Mouse (Mus musculus): Measurements from ENCODE around the gene Nrros. TPM values are rescaled to one million over a fixed set of nuclear protein-coding genes. Genes with fewer than 3 reads are reported as not detected.
A peak's percentile ranks its signal among the peaks of the same experiment; 100 is the strongest.

The Nrros gene
- total RNA-seq, 2 experiments from 2014 or later = 8.9 to 11.9 TPM

DNA sequence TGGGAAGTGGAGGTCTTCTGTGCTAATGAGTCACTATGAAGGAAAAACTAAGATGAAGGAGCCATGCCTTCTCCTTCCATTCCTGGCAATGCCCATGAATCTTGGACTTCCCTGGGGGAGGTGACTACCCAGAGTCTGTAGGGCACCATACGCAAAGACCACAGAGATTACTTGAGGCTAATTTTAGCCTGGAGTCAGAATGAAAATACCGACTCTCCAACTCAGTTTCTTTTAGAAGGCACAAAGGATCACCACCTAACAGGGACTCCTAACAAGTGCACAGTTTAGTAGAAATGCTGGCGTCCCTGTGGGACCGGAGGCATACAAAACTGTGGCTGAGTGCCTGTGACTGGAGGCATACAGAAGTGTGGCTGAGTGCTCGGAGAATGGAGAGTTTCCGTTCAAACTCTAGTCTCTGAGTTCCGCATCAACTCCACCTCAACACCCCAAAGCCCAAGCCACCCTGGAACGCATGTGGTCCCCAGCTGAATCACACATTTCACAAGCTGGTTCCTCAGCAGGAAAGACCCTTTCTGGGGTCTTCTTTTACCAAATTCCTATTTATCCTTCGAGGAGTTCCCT, 4.6 kb downstream of the Nrros start:
- DNase-seq = no peak

DNA sequence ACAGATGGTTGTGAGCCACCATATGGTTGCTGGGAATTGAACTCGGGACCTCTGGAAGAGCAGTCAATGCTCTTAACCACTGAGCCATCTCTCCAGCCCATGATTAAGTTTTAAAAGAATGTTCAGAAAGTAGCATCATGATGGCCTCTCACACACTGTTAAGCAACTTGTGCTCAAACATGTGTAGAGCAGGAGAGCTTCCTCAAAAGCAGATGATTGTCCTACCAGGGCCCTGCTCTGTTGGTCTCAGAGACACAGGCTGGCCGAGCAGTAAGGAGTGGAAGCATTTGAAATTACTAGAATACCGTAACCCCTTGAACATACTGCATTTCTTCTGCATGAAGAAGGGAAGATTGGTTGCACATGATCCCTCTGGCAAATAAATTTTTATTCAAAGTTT, 6.4 kb downstream of the Nrros start:
- DNase-seq = no peak

DNA sequence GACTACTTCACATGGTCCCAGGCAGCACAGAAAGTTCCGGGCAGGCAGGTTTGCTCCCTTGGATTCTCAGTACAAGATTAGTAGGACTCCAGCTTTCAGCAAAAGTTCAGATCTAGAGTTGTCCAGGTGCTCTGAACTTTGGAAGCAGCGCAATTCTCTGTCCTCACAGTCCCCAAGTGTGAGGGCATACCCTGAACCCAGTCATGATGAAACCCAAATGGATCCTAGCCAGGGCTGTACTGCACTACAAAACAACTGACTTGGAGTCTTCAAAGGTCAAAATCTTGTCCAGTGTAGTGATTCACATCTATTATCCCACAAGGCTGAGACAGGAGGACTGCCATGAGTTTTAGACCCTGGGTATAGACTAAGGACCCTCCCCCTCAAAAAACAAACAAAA, 8.0 kb downstream of the Nrros start:
- DNase-seq = no peak

DNA sequence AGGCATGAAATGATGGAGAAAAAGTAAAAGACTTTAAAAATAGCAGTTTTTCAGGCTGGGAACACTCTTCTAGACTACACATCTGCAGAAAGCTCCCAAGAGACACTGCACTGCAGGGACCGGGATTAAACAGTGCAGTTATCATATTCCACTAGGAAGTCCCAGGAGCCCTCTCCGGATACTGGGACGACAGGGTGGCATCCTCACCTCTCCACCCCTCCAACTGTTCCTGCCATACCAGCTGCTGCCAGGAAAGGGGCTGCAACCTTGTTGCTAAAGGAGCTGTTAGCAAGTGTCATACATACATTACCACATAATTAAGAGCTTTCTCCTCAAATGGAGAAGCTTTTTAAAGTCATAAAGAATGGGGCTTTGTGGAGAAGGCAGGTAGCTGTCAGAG, 8.7 kb downstream of the Nrros start:
- DNase-seq = no peak

DNA sequence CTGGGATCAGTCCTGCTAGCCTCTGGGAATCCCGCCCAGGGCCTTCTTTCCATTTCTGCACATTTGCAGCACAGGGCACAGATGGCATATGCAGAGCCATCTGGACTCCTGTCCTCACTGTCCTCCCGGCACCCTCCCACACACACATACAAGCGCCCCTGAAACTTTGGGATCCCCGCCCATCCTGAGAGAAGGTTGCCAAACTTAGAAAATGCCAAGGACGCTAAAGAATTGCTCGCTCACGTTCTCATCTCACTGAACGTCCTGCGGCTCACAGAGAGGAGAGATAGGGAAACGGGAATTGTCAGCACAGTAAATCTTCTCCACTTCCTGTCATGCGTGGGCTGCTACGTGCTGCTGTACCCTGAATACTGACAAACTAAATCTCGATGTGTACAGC, 11.0 kb downstream of the Nrros start:
- DNase-seq = peak; percentile 72 to 76

DNA sequence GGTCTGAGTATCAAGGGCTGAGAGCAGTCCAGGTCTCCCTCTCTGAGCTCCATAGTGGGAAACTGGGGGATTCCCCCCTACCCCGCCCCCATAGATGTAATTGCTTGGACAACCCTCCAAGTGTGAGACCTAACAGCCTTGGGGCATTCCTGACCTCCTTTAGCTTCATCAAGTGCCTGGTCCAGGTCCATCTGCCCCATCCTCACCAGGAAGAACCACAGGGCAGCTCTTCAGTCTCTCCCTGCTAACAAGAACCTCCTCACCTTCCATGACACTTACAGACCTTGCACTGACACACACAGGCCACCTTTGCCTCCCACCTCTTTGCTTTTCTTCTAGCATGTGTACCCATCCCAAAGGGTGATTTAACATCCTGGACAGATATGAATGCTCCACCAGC, 11.4 kb downstream of the Nrros start:
- no peak for DNase-seq

DNA sequence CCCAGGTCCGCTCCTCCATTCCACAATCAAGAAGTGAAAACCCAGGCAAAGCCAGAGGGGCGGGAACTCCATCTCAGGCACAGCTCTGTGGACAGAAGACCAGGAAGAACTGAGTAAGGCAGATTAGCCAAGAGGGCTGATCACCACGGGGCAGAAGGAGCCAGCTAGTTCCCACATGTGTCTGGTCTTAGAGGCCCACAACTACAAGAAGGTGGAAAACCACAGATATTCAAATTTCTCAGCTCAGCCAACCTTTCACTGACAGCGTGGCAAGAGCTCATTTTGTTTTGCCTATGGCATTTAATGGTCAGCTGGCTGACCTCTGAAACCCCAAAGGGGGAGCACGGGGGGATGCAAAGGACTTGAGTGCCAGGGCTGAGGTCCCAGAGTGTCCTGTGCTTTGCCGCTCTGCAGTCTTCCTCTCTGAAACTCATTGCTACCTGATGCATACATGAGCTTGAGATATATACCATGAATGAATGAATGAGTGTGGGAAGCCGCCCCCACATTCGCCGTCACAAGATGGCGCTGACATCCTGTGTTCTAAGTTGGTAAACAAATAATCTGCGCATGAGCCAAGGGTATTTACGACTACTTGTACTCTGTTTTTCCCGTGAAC, 17.7 kb downstream of the Nrros start:
- no peak for DNase-seq

DNA sequence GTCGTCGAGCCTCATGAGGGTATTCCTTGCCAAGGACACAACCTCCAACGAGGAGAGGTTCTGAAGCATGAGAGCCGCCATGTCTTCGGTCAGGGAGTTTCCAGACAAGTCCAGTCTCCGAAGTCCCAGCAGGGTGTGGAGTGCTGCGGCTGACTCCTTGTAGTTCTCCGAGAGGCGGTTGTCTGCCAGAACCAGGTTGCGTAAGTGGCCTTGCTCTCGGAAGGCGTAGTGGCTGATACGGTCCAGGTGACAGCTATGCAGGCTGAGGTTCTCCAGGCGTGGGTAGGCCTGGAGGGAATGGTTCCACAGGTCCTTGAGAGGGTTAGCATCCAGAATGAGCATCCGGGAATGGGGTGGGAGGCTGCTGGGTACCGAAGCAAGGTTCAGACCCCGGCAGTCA, 20.8 kb downstream of the Nrros start:
- no peak for DNase-seq

DNA sequence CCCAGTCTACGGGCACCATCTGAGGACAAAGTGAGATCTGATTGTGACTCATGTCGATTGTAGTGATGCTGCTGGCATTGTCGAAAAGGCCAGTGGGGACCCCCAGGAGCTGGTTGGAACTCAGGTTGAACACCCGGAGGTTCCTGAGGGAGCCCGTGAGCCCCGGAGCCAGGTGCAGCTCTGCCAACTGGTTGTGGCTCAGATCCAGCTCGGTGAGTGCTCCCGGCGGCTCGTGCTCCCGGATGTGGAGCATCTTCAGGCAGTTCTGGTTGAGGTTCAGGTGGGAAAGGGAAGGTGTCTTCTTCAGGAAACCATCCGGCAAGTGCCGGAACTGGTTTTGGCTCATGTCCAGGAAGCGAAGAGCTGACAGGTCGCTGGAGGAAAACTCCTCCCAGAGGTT, 21.6 kb downstream of the Nrros start:
- no peak for DNase-seq

DNA sequence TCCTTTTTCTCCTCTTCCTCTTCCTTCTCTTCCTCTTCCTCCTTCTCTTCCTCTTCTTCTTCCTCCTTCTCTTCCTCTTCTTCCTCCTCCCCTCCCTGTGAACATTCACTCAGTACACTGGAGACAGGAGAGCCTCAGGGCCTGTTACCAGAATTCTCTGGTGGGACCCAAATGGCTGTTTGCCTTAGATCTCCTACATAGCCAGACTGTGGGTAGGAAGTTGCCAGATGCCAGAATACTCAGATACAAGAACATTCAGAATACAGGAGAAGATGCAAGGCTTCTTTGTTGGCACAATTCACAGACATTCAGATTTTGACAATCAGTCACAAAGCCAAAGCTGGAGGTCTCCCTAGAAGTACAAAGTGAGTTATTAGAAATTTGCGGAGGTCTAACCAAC, 26.4 kb downstream of the Nrros start:
- DNase-seq = peak; percentile 23 to 24

DNA sequence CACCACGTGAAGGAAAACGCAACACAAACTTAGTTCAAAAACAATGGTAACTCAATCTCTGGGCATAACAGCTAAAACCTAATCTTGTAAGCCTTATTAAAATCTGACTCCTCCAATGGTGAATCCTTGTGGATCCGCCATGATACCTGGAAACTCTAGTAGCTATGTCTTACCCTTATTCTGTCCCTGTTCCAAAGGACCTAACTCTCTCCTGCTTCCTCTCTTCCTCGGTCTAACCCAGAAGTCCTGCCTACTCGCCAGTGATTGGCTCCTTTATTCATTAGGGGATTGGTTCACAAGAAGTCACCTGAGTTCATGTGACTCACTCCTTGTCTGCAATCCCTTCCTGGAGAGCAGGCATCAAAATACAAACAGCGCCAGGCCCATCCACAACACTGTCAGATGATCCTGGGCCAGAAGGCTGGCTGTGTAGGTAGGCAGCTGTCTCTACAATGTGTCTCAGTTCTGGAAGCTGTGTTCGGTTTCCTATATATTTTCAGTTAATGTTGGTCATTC, 29.5 kb downstream of the Nrros start:
- DNase-seq = no peak

DNA sequence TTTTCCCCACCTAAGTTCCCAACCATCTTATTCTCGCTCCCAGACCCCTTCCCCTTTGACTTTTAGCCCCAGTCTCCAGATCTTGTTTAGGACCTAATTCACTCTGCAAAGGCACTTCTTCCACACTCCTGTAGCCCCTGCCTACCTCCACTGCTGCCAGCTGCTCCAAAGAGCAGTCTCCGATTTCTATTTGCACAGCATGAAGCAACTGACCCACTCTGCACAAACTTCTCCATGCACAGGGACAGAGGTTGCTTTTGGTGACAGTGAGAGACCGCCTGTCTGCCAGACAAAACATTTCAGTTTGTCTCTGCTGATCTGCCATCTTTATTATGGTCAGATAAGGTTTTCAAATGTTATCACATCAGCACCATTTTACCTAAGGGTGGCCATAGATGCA, 32.2 kb downstream of the Nrros start:
- DNase-seq = no peak

DNA sequence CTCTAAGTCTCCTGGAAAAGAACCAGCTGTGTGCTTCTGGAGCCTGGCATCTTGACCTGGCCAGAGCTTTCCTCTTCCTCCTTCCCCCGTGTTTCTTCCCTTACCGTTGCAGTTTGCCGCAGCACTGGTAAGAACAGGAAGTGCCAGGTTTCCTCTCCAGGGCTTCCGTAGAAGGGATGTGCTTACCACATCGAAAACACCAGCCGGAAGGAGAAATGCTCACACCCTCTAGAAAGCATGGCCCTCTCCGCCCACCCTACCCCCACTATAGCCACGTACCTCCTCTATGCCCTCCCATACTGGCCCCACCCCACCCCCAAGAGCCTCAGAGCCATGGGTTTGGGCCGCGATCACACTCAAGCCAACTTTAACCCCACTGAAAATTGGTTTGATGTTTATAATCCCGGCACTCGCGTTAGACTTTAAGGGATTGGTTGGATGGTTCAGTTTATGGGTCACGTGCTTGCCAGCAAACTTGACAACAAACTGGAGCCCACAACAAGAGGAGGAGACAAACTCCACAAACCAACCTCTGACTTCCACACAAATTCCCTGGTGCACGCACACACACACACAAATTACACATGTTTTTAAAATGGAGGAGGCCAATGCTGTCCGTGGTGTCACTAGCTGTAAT, 35.1 kb downstream of the Nrros start:
- DNase-seq = no peak

DNA sequence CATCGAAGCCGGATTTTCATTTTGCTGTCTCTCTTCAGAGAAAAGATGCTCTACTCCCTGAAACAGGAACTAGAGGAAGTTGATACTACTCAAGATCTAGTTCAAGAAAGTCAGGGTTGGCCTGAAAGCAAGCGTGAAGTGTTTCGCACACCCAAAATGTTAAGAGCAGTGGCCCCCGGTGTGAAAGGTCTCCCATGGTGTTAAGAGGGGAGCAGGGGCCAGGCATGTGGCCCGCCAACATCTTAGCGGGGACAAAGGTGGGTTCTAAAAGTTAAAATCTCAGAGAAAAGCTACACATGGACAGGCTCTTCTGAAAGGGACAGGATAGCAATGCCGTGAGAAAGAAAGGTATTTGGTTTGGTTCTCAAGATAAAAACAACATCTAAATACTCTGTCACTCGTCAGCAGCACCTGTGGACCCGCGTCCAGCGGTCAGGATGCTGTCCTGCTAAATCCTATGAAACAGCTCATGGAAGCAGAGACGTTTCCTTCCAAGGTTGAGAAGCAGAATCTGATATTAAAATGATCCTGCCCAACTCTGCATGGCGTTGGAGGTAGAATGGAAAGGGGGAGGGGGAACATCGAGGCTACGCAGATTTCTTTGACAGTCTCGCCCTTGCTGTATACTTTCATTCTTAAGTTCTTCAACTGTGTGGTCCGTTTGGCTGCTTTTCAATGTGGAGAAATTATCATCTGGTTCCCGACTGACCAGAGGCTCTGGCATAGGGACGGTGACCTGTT, 35.8 kb downstream of the Nrros start:
- no peak for DNase-seq

DNA sequence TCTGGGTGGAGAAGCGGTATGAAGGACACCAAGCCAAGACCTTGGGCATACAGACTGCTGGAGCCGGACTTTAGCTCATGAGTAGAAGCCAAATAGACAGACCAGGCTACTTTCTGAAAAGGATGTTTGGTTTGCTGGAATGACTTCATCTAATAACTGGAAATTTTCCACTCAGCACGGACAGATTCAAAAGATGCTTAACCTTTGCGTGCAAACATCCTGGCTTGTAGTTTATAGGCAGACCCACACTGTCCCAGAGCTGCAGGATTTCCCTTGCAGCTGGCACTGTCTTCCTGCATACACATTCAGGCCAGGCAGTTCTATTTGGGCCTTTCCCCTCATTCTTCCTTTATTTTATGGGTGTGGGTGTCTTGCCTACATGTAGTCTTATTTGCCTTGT, 38.3 kb downstream of the Nrros start:
- DNase-seq = no peak

DNA sequence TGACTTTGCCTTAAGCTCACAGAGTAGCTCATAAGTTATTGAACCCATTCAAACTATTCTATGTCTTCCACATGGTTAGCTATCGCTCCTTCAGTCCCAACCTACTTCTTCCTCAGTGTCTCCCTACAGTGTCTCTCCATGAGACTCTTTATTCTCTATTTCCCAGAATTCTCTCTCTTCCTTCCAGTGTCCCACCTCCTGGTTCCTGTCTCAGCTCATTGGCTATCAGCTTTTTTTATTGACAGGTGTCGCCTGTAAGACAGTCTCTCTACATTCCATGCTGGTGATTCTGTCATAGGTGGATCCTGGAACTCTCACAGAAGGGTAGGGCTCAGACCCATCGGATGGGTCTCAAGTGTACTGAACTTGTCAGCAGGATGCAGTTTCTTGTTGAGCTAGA, 40.0 kb downstream of the Nrros start:
- DNase-seq = no peak

DNA sequence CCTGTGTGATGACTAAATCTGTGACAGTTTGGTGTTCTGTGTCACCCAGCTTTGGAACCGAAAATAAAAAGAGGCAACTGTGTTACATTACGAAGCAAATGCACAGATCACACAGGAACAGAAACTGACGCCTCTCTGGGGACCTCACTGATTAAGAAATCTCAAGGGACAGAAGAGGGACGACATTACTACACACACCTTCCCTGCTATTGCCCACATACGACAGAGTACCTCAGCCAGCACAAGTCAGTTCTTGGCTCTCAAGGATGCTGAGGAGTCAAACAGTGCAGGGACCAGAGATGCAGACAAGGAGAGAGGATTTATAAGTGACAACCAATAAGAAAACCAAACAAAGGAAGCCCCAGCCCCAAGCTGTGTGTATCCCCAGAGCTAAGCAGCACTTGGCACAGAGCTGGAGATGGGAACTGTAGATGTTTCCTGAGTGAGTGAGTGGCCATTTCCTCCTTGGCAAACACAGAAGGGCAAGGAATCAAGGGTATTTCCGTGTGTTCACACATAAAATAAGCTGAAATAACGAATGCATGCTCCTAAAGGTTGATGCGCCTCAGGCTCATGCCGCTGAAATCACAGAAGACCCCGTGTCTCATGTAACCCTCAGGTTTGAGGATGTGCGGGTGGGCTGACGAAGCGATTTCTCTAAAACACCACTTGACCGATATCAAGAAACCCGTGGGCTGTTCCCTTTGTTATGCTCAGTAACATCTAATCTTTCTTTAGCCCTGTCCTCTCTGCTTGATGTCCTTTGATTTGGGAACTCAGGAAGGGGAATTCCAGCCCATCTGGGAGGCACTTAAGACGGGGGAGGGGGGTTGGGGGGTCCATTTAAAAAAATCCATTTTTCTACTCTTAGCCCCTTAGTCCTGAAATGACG, 40.7 kb downstream of the Nrros start:
- no peak for DNase-seq

DNA sequence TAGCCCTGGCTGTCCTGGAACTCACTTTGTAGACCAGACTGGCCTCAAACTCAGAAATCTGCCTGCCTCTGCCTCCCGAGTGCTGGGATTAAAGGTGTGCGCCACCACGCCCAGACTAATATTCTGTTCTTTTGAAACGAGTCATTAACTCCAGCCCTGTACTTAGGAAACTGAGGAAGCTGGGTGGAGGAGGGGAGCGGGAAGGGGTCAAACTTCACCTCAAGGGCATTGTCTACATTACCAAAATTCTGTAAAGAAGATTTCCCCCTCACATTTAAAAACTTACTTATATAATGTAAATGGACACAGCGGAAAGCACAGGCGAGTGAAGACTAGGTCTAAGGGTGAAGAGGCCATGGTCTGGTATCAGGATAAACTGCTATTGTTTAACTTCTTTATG, 41.4 kb downstream of the Nrros start:
- no peak for DNase-seq

DNA sequence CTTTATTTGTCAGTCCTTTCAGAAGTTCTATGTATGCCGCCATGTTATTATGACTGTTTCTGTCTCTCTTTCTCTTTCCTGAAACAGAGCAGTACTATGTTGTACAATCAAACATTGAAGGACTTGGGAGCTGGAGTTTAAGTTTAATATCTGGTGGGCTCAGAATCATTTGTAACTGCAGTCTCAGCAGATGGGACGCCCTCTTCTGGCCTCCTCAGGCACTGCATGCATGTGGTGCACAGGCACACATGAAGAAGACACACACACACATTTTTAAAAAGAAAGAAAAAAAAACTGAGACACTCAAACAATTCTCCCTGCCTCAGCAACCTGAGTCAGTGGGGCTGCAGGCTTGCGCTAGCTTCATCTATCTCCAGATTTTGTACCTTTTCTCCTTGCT, 44.9 kb downstream of the Nrros start:
- DNase-seq = no peak

DNA sequence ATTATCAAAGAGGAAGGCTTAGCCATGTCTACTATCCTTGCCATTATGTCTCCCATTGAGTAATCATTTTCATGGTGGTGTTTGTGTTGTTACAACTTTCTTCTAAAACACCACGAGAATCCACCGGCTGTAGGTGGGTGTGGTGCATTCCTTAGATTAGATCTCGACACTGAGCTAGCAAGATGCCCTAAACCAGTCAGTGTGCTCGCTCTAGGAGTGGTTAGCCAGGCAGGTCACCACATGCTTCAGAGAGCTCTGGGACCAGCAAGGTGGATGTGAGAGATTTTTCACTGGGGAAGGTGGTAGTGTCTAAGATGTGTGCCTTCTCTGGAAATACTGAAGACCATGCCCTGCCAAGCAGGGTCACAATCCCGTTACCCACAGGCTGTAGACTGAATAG, 49.2 kb downstream of the Nrros start:
- DNase-seq = no peak

DNA sequence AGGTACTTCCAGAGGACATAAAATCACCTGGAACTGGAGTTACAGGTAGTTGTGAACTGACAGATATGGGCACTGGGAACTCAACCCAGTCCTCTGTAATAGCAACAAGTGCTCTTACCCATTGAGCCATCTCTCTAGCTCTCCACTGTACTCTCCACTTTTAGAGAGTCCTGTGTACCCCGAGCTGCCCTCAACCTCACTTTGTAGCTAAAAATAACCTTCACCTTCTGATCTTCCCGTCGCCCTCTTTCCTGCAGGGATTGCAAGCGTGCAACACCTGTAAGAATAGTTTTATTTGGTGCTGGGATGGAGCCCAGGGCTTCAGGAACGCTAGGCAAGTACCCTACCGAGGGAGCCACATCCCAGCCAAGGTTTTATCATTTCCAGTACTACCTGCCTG, 49.6 kb downstream of the Nrros start:
- no peak for DNase-seq

DNA sequence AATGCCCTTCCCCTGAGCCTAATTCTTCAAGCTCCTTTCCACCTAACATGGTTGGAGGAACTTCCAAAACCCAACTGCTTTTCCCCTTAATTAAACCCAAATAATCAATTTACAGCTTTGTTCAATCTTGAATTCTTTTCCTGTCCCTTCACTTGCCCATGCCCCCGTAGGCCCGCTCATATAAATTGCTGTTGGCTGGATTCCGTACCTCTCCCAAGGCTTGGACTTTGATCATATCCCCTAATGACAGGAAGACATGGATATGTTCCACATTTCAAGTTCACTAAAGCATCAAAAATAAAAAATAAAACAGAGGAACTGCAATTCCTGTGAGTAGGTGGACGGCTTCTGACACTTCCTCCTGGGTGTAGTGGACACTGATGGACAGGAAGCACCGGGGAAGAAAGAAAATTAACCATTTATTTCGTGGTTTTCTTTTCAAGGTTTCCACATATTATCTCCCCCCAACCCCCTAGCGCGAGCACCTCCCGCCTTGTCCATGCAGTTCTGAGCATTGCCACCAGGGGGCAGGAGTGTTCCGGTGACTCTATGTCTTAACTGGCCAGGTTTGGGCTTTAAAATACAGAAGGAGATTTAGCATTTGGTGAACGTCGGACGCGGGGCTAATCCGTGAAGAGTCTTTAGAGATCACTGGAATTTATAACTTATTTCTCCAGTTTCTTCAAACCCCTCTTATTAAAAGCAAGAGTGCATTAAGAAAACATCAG, 50.3 kb downstream of the Nrros start:
- DNase-seq = peak; percentile 81 to 82
